Mouse (Mus musculus): Measurements from ENCODE around the gene Tspan12. TPM values are rescaled to one million over a fixed set of nuclear protein-coding genes. Genes with fewer than 3 reads are reported as not detected.

The Tspan12 gene
- polyA plus RNA-seq, 1 experiment, result 25.4 TPM

- no peak overlapping the region for H3K4me3 ChIP-seq (replicated peaks; ENCODE audit: extremely low read depth, low read depth, low read length)
- WGBS, result 72% methylated on average over 3 of the region's 3 CpGs
- DNase-seq, result no peak
- TF ChIP-seq POLR2A (IDR thresholded peaks at IDR 0.05; ENCODE audit: borderline replicate concordance, extremely low read depth, low read depth, low read length) (no peak), CTCF (IDR thresholded peaks at IDR 0.05; ENCODE audit: insufficient read depth, low read length) (no peak)
- H3K4me1 ChIP-seq (ENCODE audit: control insufficient read depth, insufficient read depth, low read length), result no peaks in the 10 kb centered on the region
Measured at GRCm38 (mm10) chr6:21831871-21832270, 20.4 kb downstream of the Tspan12 start.

GRCm38 (mm10) chr6:21830931-21831330 is 21.4 kb downstream of the Tspan12 start:
- WGBS, result 84% methylated on average over 6 of the region's 6 CpGs
- H3K4me3 ChIP-seq (replicated peaks; ENCODE audit: extremely low read depth, low read depth, low read length), result no peak overlapping the region
- TF ChIP-seq POLR2A (IDR thresholded peaks at IDR 0.05; ENCODE audit: borderline replicate concordance, extremely low read depth, low read depth, low read length), result no peak
- no peak for TF ChIP-seq CTCF (IDR thresholded peaks at IDR 0.05; ENCODE audit: insufficient read depth, low read length)
- H3K4me1 ChIP-seq (ENCODE audit: control insufficient read depth, insufficient read depth, low read length), result no peaks in the 10 kb centered on the region
- no peak for DNase-seq

GRCm38 (mm10) chr6:21829930-21830329 is 22.4 kb downstream of the Tspan12 start:
- no peak overlapping the region for H3K4me3 ChIP-seq (replicated peaks; ENCODE audit: extremely low read depth, low read depth, low read length)
- no peaks in the 10 kb centered on the region for H3K4me1 ChIP-seq (ENCODE audit: control insufficient read depth, insufficient read depth, low read length)
- 74% methylated on average over 7 of the region's 7 CpGs for WGBS
- TF ChIP-seq POLR2A (IDR thresholded peaks at IDR 0.05; ENCODE audit: borderline replicate concordance, extremely low read depth, low read depth, low read length) (no peak), CTCF (IDR thresholded peaks at IDR 0.05; ENCODE audit: insufficient read depth, low read length) (no peak)
- no peak for DNase-seq

- no peak for DNase-seq
- no peak for TF ChIP-seq POLR2A (IDR thresholded peaks at IDR 0.05; ENCODE audit: borderline replicate concordance, extremely low read depth, low read depth, low read length)
- TF ChIP-seq CTCF (IDR thresholded peaks at IDR 0.05; ENCODE audit: insufficient read depth, low read length), result no peak
- Histone ChIP-seq H3K4me1 (ENCODE audit: control insufficient read depth, insufficient read depth, low read length) (no peaks in the 10 kb centered on the region), H3K4me3 (replicated peaks; ENCODE audit: extremely low read depth, low read depth, low read length) (no peak overlapping the region)
- WGBS, result 82% methylated on average over 4 of the region's 4 CpGs
Measured at GRCm38 (mm10) chr6:21828437-21828836, 23.9 kb downstream of the Tspan12 start.

GRCm38 (mm10) chr6:21828001-21828400 is 24.3 kb downstream of the Tspan12 start:
- Histone ChIP-seq H3K4me3 (replicated peaks; ENCODE audit: extremely low read depth, low read depth, low read length) (no peak overlapping the region), H3K4me1 (ENCODE audit: control insufficient read depth, insufficient read depth, low read length) (no peaks in the 10 kb centered on the region)
- DNase-seq, result no peak
- 88% methylated on average over 7 of the region's 7 CpGs for WGBS
- no peak for TF ChIP-seq CTCF (IDR thresholded peaks at IDR 0.05; ENCODE audit: insufficient read depth, low read length)
- TF ChIP-seq POLR2A (IDR thresholded peaks at IDR 0.05; ENCODE audit: borderline replicate concordance, extremely low read depth, low read depth, low read length), result no peak

- Histone ChIP-seq H3K4me1 (ENCODE audit: control insufficient read depth, insufficient read depth, low read length) (peaks cover 2% of the 10 kb centered on the region; the same call in 1 of the 2 replicates), H3K4me3 (replicated peaks; ENCODE audit: extremely low read depth, low read depth, low read length) (no peak overlapping the region)
- no peak for TF ChIP-seq POLR2A (IDR thresholded peaks at IDR 0.05; ENCODE audit: borderline replicate concordance, extremely low read depth, low read depth, low read length)
- no peak for TF ChIP-seq CTCF (IDR thresholded peaks at IDR 0.05; ENCODE audit: insufficient read depth, low read length)
- 82% methylated on average over 7 of the region's 7 CpGs for WGBS
- DNase-seq, result no peak
Measured at GRCm38 (mm10) chr6:21823694-21824093, 28.6 kb downstream of the Tspan12 start.

GRCm38 (mm10) chr6:21823281-21823680 is 29.0 kb downstream of the Tspan12 start:
- Histone ChIP-seq H3K4me1 (ENCODE audit: control insufficient read depth, insufficient read depth, low read length) (peaks cover 2% of the 10 kb centered on the region), H3K4me3 (replicated peaks; ENCODE audit: extremely low read depth, low read depth, low read length) (peak overlapping the region; percentile 10)
- 40% methylated on average over 8 of the region's 8 CpGs for WGBS
- peak; percentile 41 for DNase-seq
- no peak for TF ChIP-seq POLR2A (IDR thresholded peaks at IDR 0.05; ENCODE audit: borderline replicate concordance, extremely low read depth, low read depth, low read length)
- TF ChIP-seq CTCF (IDR thresholded peaks at IDR 0.05; ENCODE audit: insufficient read depth, low read length), result no peak

- Histone ChIP-seq H3K4me1 (ENCODE audit: control insufficient read depth, insufficient read depth, low read length) (peaks cover 2% of the 10 kb centered on the region), H3K4me3 (replicated peaks; ENCODE audit: extremely low read depth, low read depth, low read length) (no peak overlapping the region)
- TF ChIP-seq POLR2A (IDR thresholded peaks at IDR 0.05; ENCODE audit: borderline replicate concordance, extremely low read depth, low read depth, low read length), result no peak
- no peak for TF ChIP-seq CTCF (IDR thresholded peaks at IDR 0.05; ENCODE audit: insufficient read depth, low read length)
- no peak for DNase-seq
- 22% methylated on average over 7 of the region's 7 CpGs for WGBS
Measured at GRCm38 (mm10) chr6:21822721-21823134, 29.6 kb downstream of the Tspan12 start.

GRCm38 (mm10) chr6:21818107-21818807 is 34.1 kb downstream of the Tspan12 start:
- no peak overlapping the region for H3K4me3 ChIP-seq (replicated peaks; ENCODE audit: extremely low read depth, low read depth, low read length)
- H3K4me1 ChIP-seq (ENCODE audit: control insufficient read depth, insufficient read depth, low read length), result peaks cover 2% of the 10 kb centered on the region
- no peak for DNase-seq
- WGBS, result 25% methylated on average over 5 of the region's 5 CpGs
- TF ChIP-seq POLR2A (IDR thresholded peaks at IDR 0.05; ENCODE audit: borderline replicate concordance, extremely low read depth, low read depth, low read length), result no peak
- 0 out of 2 replicates have a peak, but pooled peaks have one; percentile 30 for TF ChIP-seq CTCF (IDR thresholded peaks at IDR 0.05; ENCODE audit: insufficient read depth, low read length)

GRCm38 (mm10) chr6:21806005-21806404 is 46.3 kb downstream of the Tspan12 start:
- no peaks in the 10 kb centered on the region; the same call in 1 of the 2 replicates for H3K4me1 ChIP-seq (ENCODE audit: control insufficient read depth, insufficient read depth, low read length)
- TF ChIP-seq CTCF (IDR thresholded peaks at IDR 0.05; ENCODE audit: insufficient read depth, low read length), result no peak
- no peak for TF ChIP-seq POLR2A (IDR thresholded peaks at IDR 0.05; ENCODE audit: borderline replicate concordance, extremely low read depth, low read depth, low read length)
- WGBS, result 89% methylated on average over 7 of the region's 7 CpGs
- DNase-seq, result no peak
- H3K4me3 ChIP-seq (replicated peaks; ENCODE audit: extremely low read depth, low read depth, low read length), result no peak overlapping the region

All from lung, adult 2 months (tissue).